9 mouse cellular contexts compared by ENCODE assay signal in genomic region chr2:75661106-75661505, GRCm38 (mm10). TPM values are rescaled to one million over a fixed set of nuclear protein-coding genes. Genes with fewer than 3 reads are reported as not detected.
DNase-seq lines count a peak whose midpoint lies in the region; ATAC-seq and TF ChIP-seq lines count a peak whose summit lies in the region.
"Had no signal": no experiment of that assay in that cellular context is flagged by ENCODE, and none has a peak within 500 bp of the region (broad histone marks: within the 10 kb centered on the region; RNA-seq: fewer than 3 reads in every experiment).

No protein-coding gene starts in this region.

- peaks cover 18% of the 10 kb centered on the region for H3K4me1 ChIP-seq in heart, embryonic 12.5 days (replicated peaks)
- peaks cover 17% of the 10 kb centered on the region for H3K4me1 ChIP-seq in bone marrow macrophage, adult 2 months (ENCODE audit: control insufficient read depth, insufficient read depth, low read length)
- H3K4me1 ChIP-seq in hindbrain, embryonic 15.5 days (replicated peaks): peaks cover 22% of the 10 kb centered on the region
- peaks cover 23% of the 10 kb centered on the region for H3K4me1 ChIP-seq in midbrain, embryonic 12.5 days
- H3K4me1 ChIP-seq in cerebellum, adult 2 months (ENCODE audit: control insufficient read depth, insufficient read depth, low read length): no peaks in the 10 kb centered on the region

- no peaks in the 10 kb centered on the region for H3K9me3 ChIP-seq in heart, embryonic 12.5 days (replicated peaks)
- no peaks in the 10 kb centered on the region for H3K9me3 ChIP-seq in hindbrain, embryonic 15.5 days
- H3K9me3 ChIP-seq in midbrain, embryonic 12.5 days: no peaks in the 10 kb centered on the region

- H3K36me3 ChIP-seq in heart, embryonic 12.5 days: peaks cover 29% of the 10 kb centered on the region
- H3K36me3 ChIP-seq in hindbrain, embryonic 15.5 days: peaks cover 28% of the 10 kb centered on the region
- H3K36me3 ChIP-seq in midbrain, embryonic 12.5 days: peaks cover 29% of the 10 kb centered on the region

- no peaks in the 10 kb centered on the region for H3K27me3 ChIP-seq in heart, embryonic 12.5 days (replicated peaks)
- no peaks in the 10 kb centered on the region for H3K27me3 ChIP-seq in hindbrain, embryonic 15.5 days
- H3K27me3 ChIP-seq in midbrain, embryonic 12.5 days: no peaks in the 10 kb centered on the region
- H3K27me3 ChIP-seq in cerebellum, adult 2 months (ENCODE audit: control insufficient read depth, insufficient read depth, low read length): no peaks in the 10 kb centered on the region

- peak overlapping the region; percentile 97 for H3K4me2 ChIP-seq in heart, embryonic 12.5 days
- peak overlapping the region; percentile 92 for H3K4me2 ChIP-seq in hindbrain, embryonic 15.5 days
- peak overlapping the region; percentile 78 for H3K4me2 ChIP-seq in midbrain, embryonic 12.5 days (replicated peaks)

- H3K4me3 ChIP-seq in heart, embryonic 12.5 days: peak overlapping the region; percentile 99
- H3K4me3 ChIP-seq in bone marrow macrophage, adult 2 months (ENCODE audit: insufficient read depth, low read length): peak overlapping the region; percentile 98
- peak overlapping the region; percentile 91 for H3K4me3 ChIP-seq in hindbrain, embryonic 15.5 days
- H3K4me3 ChIP-seq in midbrain, embryonic 12.5 days: peak overlapping the region; percentile 93
- H3K4me3 ChIP-seq in cerebellum, adult 2 months (replicated peaks; ENCODE audit: insufficient read depth, low read depth, low read length): no peak overlapping the region

- no peak for DNase-seq in heart, adult 8-10 months (ENCODE audit: low spot score)
- DNase-seq in cerebellum, adult 9-10 months: no peak
- DNase-seq in embryo, embryonic 11 days: no peak
- no peak for DNase-seq in cerebellum, adult 2 months
- DNase-seq: thymus, adult 18-20 months had no signal

- peak overlapping the region; percentile 100 for H3K9ac ChIP-seq in heart, embryonic 12.5 days
- peak overlapping the region; percentile 95; the same call in 1 of the 2 replicates for H3K9ac ChIP-seq in hindbrain, embryonic 15.5 days
- peak overlapping the region; percentile 98 for H3K9ac ChIP-seq in midbrain, embryonic 12.5 days (replicated peaks)

- no peak for TF ChIP-seq CTCF in bone marrow macrophage, adult 2 months (IDR thresholded peaks at IDR 0.05; ENCODE audit: low read depth, low read length)
- TF ChIP-seq CTCF in cerebellum, adult 2 months (IDR thresholded peaks at IDR 0.05; ENCODE audit: borderline replicate concordance, insufficient read depth, low read depth, low read length): no peak

- H3K27ac ChIP-seq in heart, embryonic 12.5 days (ENCODE audit: poor library complexity, severe bottlenecking): no peak overlapping the region
- H3K27ac ChIP-seq in bone marrow macrophage, adult 2 months (ENCODE audit: insufficient read depth, low read depth, low read length): no peak overlapping the region; the same call in 1 of the 2 replicates
- no peak overlapping the region for H3K27ac ChIP-seq in hindbrain, embryonic 15.5 days (replicated peaks)
- no peak overlapping the region for H3K27ac ChIP-seq in midbrain, embryonic 12.5 days (replicated peaks)
- H3K27ac ChIP-seq in cerebellum, adult 2 months (ENCODE audit: insufficient read depth, low read length): no peak overlapping the region

- TF ChIP-seq POLR2A in bone marrow macrophage, adult 2 months (IDR thresholded peaks at IDR 0.05; ENCODE audit: borderline replicate concordance, low read depth, low read length): no peak
- no peak for TF ChIP-seq POLR2A in cerebellum, adult 2 months (IDR thresholded peaks at IDR 0.05; ENCODE audit: borderline replicate concordance, insufficient read depth, low read length)

- 28% methylated on average over 2 of the region's 2 CpGs for WGBS in heart, embryonic 12.5 days
- WGBS in hindbrain, embryonic 15.5 days: 47% methylated on average over 2 of the region's 2 CpGs
- 38% methylated on average over 2 of the region's 2 CpGs for WGBS in midbrain, embryonic 12.5 days
- WGBS in cerebellum, adult 2 months: 3% methylated on average over 2 of the region's 2 CpGs

- no peak for ATAC-seq in heart, embryonic 12.5 days (ENCODE audit: insufficient number of reproducible peaks, low FRiP score)
- ATAC-seq in hindbrain, embryonic 15.5 days (ENCODE audit: low FRiP score, low read depth): no peak
- ATAC-seq in midbrain, embryonic 12.5 days (ENCODE audit: low FRiP score, low read depth): no peak

RNA-seq across cellular contexts. Expression of gene Hnrnpa3, which starts 2.0 kb away (rescaled TPM):
- polyA plus RNA-seq in heart, embryonic 12.5 days (2016; fragmentation: Nextera tagmentation; extraction: Ambion mirVana): 221 and 233 TPM in 2 replicates
- 100 to 1,000 TPM; 132 to 185 (median 159) TPM for total RNA-seq in heart, adult 8-10 months (2022)
- 183 and 208 TPM in 2 replicates for polyA plus RNA-seq in bone marrow macrophage, adult 2 months (2012; ENCODE audit: insufficient read depth, insufficient read length, missing spikeins)
- 184 and 186 TPM in 2 replicates for polyA plus RNA-seq in hindbrain, embryonic 15.5 days (2015; fragmentation: Nextera tagmentation; extraction: Ambion mirVana)
- 345 and 374 TPM in 2 replicates for polyA plus RNA-seq in midbrain, embryonic 12.5 days (2016; fragmentation: Nextera tagmentation; extraction: Ambion mirVana)
- polyA plus RNA-seq in cerebellum, adult 2 months (2012; rRNA removed): 252 and 264 TPM in 2 replicates

RNA-seq across cellular contexts. Expression of gene Nfe2l2, which starts 43.3 kb away (rescaled TPM):
- 47.9 and 48.8 TPM in 2 replicates for polyA plus RNA-seq in heart, embryonic 12.5 days (2016; fragmentation: Nextera tagmentation; extraction: Ambion mirVana)
- total RNA-seq in heart, adult 8-10 months (2022): 10 to 100 TPM; 57.9 to 75.1 (median 64.5) TPM
- 266 and 269 TPM in 2 replicates for polyA plus RNA-seq in bone marrow macrophage, adult 2 months (2012; ENCODE audit: insufficient read depth, insufficient read length, missing spikeins)
- polyA plus RNA-seq in hindbrain, embryonic 15.5 days (2015; fragmentation: Nextera tagmentation; extraction: Ambion mirVana): 14.4 and 15.9 TPM in 2 replicates
- 17.6 and 20.3 TPM in 2 replicates for polyA plus RNA-seq in midbrain, embryonic 12.5 days (2016; fragmentation: Nextera tagmentation; extraction: Ambion mirVana)
- 18.6 and 19.6 TPM in 2 replicates for polyA plus RNA-seq in cerebellum, adult 2 months (2012; rRNA removed)
